Mouse (Mus musculus) megakaryocyte, embryonic 14.5 days (primary cell): Measurements from ENCODE around the gene Fli1.

Experiments used
- FLI1 ChIP-seq: IDR thresholded peaks from 2 replicates; pipeline ENCODE4 v1.6.1; 2012; ENCODE audit warnings: low read length, inconsistent platforms, mixed read lengths
- GATA1 ChIP-seq: IDR thresholded peaks from 3 replicates; pipeline ENCODE4 v1.6.1; 2012; ENCODE audit warnings: mixed read lengths, low read length, inconsistent platforms, borderline replicate concordance

DNA sequence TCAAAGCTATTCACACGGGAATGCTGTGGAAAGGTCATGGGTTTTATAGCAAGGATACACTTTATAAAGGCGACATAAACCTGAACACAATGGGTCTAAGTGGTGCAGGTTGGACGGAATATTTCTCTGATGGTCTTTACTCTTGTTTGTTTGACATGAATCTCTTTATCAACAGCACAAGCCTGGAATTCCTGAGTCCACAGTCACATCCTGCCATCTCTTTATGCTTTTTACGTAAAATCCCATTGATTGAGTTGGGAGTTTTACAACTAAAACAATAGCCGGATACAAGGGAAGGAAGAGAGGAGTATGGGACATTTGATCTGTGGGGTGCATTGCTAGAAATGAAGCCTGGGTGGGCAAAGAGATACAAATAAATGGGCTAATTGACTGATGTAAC is 16.9 kb downstream of the Fli1 start:
- TF ChIP-seq GATA1 (no peak), FLI1 (no peak)
